18 mouse cellular contexts compared by ENCODE assay signal in the genomic region with DNA sequence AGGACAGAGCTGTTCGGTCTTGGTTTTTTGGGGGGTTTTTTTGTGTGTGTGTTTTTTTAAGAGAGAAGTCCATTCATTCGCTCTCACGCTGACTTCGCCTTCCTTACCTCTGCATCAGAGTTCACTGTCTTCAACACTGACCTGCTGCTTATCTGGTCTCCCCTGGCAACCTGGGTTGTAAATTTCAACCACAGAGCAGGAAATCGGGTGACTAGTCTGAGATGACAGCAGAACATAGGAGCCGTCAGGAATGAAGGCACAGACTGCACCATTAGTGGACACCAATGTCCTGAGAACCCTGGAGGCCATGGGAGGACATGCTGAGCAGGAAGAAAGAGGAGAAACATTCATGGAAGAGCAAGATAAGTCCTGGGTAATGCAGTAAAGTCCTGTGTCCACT. TPM values are rescaled to one million over a fixed set of nuclear protein-coding genes. Genes with fewer than 3 reads are reported as not detected.
DNase-seq lines count a peak whose midpoint lies in the region; ATAC-seq lines count a peak whose summit lies in the region.
"Had no signal": no experiment of that assay in that cellular context is flagged by ENCODE, and none has a peak within 500 bp of the region (broad histone marks: within the 10 kb centered on the region; RNA-seq: fewer than 3 reads in every experiment).

No protein-coding gene starts in this region.

- peaks cover 47% of the 10 kb centered on the region for H3K4me1 ChIP-seq in heart, embryonic 15.5 days (replicated peaks)
- H3K4me1 ChIP-seq: hindbrain, embryonic 12.5 days; limb, embryonic 15.5 days; lung, embryonic 15.5 days; midbrain, embryonic 15.5 days had no signal

- peak overlapping the region; percentile 46 for H3K27ac ChIP-seq in heart, embryonic 15.5 days
- H3K27ac ChIP-seq: forebrain, embryonic 10.5 days; hindbrain, embryonic 12.5 days; limb, embryonic 15.5 days; lung, embryonic 15.5 days; midbrain, embryonic 15.5 days had no signal

- H3K9me3 ChIP-seq in heart, embryonic 15.5 days (replicated peaks) = no peaks in the 10 kb centered on the region
- H3K9me3 ChIP-seq: forebrain, embryonic 10.5 days; hindbrain, embryonic 12.5 days; limb, embryonic 15.5 days; lung, embryonic 15.5 days; midbrain, embryonic 15.5 days had no signal

- no peaks in the 10 kb centered on the region for H3K27me3 ChIP-seq in heart, embryonic 15.5 days
- H3K27me3 ChIP-seq: hindbrain, embryonic 12.5 days; limb, embryonic 15.5 days; lung, embryonic 15.5 days; midbrain, embryonic 15.5 days had no signal

- H3K4me2 ChIP-seq in heart, embryonic 15.5 days = no peak overlapping the region
- H3K4me2 ChIP-seq: hindbrain, embryonic 12.5 days; limb, embryonic 15.5 days; lung, embryonic 15.5 days; midbrain, embryonic 15.5 days had no signal

- no peak for ATAC-seq in heart, embryonic 15.5 days (replicated peaks; ENCODE audit: insufficient number of reproducible peaks, insufficient read depth, low FRiP score, low read depth)
- peak; percentile 22 for ATAC-seq in activated CD4-positive, CD25-positive, alpha-beta regulatory T cell, adult 4 months
- ATAC-seq in megakaryocyte, adult 5-6 weeks (ENCODE audit: poor library complexity, severe bottlenecking) = 0 out of 2 replicates have a peak, but pooled peaks have one; percentile 17
- ATAC-seq: midbrain, embryonic 15.5 days had no signal

- H3K4me3 ChIP-seq in heart, embryonic 15.5 days = no peak overlapping the region
- H3K4me3 ChIP-seq: forebrain, embryonic 10.5 days; hindbrain, embryonic 12.5 days; limb, embryonic 15.5 days; lung, embryonic 15.5 days; midbrain, embryonic 15.5 days had no signal

- 29% methylated on average over 6 of the region's 6 CpGs for WGBS in heart, embryonic 15.5 days

- H3K9ac ChIP-seq in heart, embryonic 15.5 days = no peak overlapping the region
- H3K9ac ChIP-seq: hindbrain, embryonic 12.5 days; limb, embryonic 15.5 days; lung, embryonic 15.5 days; midbrain, embryonic 15.5 days had no signal

- intact Hi-C loops in heart, postnatal 14 days (cut with DNase I) = no loop called here

- no peaks in the 10 kb centered on the region for H3K36me3 ChIP-seq in heart, embryonic 15.5 days
- H3K36me3 ChIP-seq: limb, embryonic 15.5 days; lung, embryonic 15.5 days; midbrain, embryonic 15.5 days had no signal

- DNase-seq in adrenal gland, adult (ENCODE audit: inconsistent age in 2 of 2, low spot score in 1 of 2) = peak; percentile 71 to 73
- no peak for DNase-seq in adrenal gland, adult 8-10 months
- no peak for DNase-seq in heart, postnatal 14 days
- no peak for DNase-seq in gastrocnemius, postnatal 25 days
- DNase-seq in layer of hippocampus, postnatal 14 days (ENCODE audit: low spot score in 2 of 2) = no peak
- DNase-seq: cerebellum, adult 18-20 months; gastrocnemius, postnatal 10 days; kidney, adult 11 months; kidney, postnatal 4 days; right cerebral cortex, adult 18-20 months had no signal

RNA-seq across cellular contexts. Expression of a gene that starts 51.1 kb away (rescaled TPM):
- 100 to 1,000 TPM in 1 of 4 experiments, 10 to 100 TPM in 3; 59.8 to 101 (median 73.8) TPM for total RNA-seq in adrenal gland, adult 8-10 months (2022)
- polyA plus RNA-seq in heart, embryonic 15.5 days (2015; fragmentation: Nextera tagmentation; extraction: Ambion mirVana) = 54.8 and 66.2 TPM in 2 replicates
- 100 to 1,000 TPM in 1 of 2 experiments, 10 to 100 TPM in 1; 95.6 to 106 TPM for total RNA-seq in heart, postnatal 14 days (2021)
- 10 to 100 TPM; 14.6 to 15.9 TPM for polyA plus RNA-seq in activated CD4-positive, CD25-positive, alpha-beta regulatory T cell, adult 4 months (2017; shearing (Covaris generic))
- 5.0 and 6.2 TPM in 2 replicates for total RNA-seq in megakaryocyte, adult 5-6 weeks (2015)
- total RNA-seq in megakaryocyte, adult 5-6 weeks (2017) = 3.9 and 7.1 TPM in 2 replicates
- total RNA-seq in gastrocnemius, postnatal 25 days (2021) = 1 to 10 TPM; 4.7 to 4.8 TPM
- 10 to 100 TPM; 52.7 to 66.6 TPM for total RNA-seq in layer of hippocampus, postnatal 14 days (2021)

Comparison
In these comparisons a context has a peak if more than half of its experiments do, and no peak if none do; other contexts are left out.
1. DNase-seq: peak in adrenal gland, adult (2 of 2); none in adrenal gland, adult 8-10 months (single experiment), heart, postnatal 14 days (0 of 2), gastrocnemius, postnatal 25 days (single experiment) and layer of hippocampus, postnatal 14 days (0 of 2).
2. RNA of a gene that starts 51.1 kb away (total RNA-seq): 95.6 to 106 TPM in heart, postnatal 14 days, 59.8 to 101 TPM in adrenal gland, adult 8-10 months and 52.7 to 66.6 TPM in layer of hippocampus, postnatal 14 days; 3.9 to 7.1 TPM in megakaryocyte, adult 5-6 weeks and 4.7 to 4.8 TPM in gastrocnemius, postnatal 25 days; every median in the first group is over 4 times any median in the second.